Mouse (Mus musculus) intestine, embryonic 14.5 days (tissue): ENCODE measurements around the gene Obsl1. TPM values are rescaled to one million over a fixed set of nuclear protein-coding genes. Genes with fewer than 3 reads are reported as not detected.

Experiments used
- ATAC-seq: fragments of 200-750 bp; cut with Nextera tagmentation; replicated peaks from 2 replicates; pipeline ENCODE4 v1.8.0; 2017; ENCODE audit warnings: low read depth, moderate number of reproducible peaks, moderate TSS enrichment, moderate library complexity; ENCODE audit not compliant: low FRiP score, low TSS enrichment
- DNase-seq: peaks from one replicate; pipeline ENCODE4 v3.0.0-alpha.2; 2018; ENCODE audit warnings: low spot score
- H3K27ac ChIP-seq: fragments of 300-500 bp; sonication (generic); 2 replicates; pipeline ENCODE4 v1.5.1; 2014; ENCODE audit warnings: low read depth, mild to moderate bottlenecking, control low read depth
- H3K27me3 ChIP-seq: fragments of 300-500 bp; sonication (generic); replicated peaks from 2 replicates; pipeline ENCODE4 v1.6.1; 2014; ENCODE audit warnings: low read length, control low read depth; ENCODE audit not compliant: control insufficient read depth, insufficient read depth
- H3K36me3 ChIP-seq: fragments of 300-500 bp; sonication (generic); 2 replicates; pipeline ENCODE4 v1.6.1; 2014; ENCODE audit warnings: low read length, control low read depth; ENCODE audit not compliant: control insufficient read depth, insufficient read depth
- H3K4me1 ChIP-seq: fragments of 300-500 bp; sonication (generic); replicated peaks from 2 replicates; pipeline ENCODE4 v1.6.1; 2014; ENCODE audit warnings: low read length, control low read depth, mixed read lengths; ENCODE audit not compliant: control insufficient read depth, insufficient read depth
- H3K4me2 ChIP-seq: fragments of 300-500 bp; sonication (generic); 2 replicates; pipeline ENCODE4 v1.6.1; 2014; ENCODE audit warnings: low read length
- H3K4me3 ChIP-seq: fragments of 300-500 bp; sonication (generic); 2 replicates; pipeline ENCODE4 v1.5.1; 2014; ENCODE audit warnings: low read depth, low read length, control low read depth, mixed read lengths
- H3K9ac ChIP-seq: fragments of 300-500 bp; sonication (generic); 2 replicates; pipeline ENCODE4 v1.6.1; 2014; ENCODE audit warnings: mild to moderate bottlenecking, low read length
- H3K9me3 ChIP-seq: fragments of 300-500 bp; sonication (generic); 2 replicates; pipeline ENCODE4 v1.6.1; 2016; ENCODE audit warnings: low read length, control low read depth; ENCODE audit not compliant: control insufficient read depth
- WGBS: fragments of 180-500 bp; shearing (Covaris S2); extraction: QIAGEN DNeasy Blood & Tissue Kit; methylation state at CpG from one replicate; pipeline ENCODE4 v1.1.7; 2014; 5-methylcytosine and 5-hydroxymethylcytosine counted together
- polyA plus RNA-seq: library from polyadenylated mRNA; unstranded; fragments of >200 nt; fragmentation: Nextera tagmentation; extraction: Ambion mirVana; gene quantifications from 2 replicates; pipeline ENCODE4 v1.2.1, GENCODE M21; 2014

Obsl1 gene
- polyA plus RNA-seq, 1 experiment from 2014 or later = 88.4 TPM

- DNase-seq = no peak
- Histone ChIP-seq H3K9me3 (no peaks in the 10 kb centered on the region), H3K4me2 (no peak overlapping the region; the same call in 1 of the 2 replicates), H3K4me1 (peaks cover 31% of the 10 kb centered on the region), H3K27me3 (peaks cover 72% of the 10 kb centered on the region), H3K36me3 (no peaks in the 10 kb centered on the region), H3K4me3 (no peak overlapping the region), H3K9ac (no peak overlapping the region), H3K27ac (no peak overlapping the region)
- no peak for ATAC-seq
- 5% methylated on average over 13 of the region's 14 CpGs for WGBS
Observed at GRCm38 (mm10) chr1:75448937-75449336, 57.3 kb downstream of the Obsl1 start.

- 3% methylated on average over 6 of the region's 7 CpGs for WGBS
- Histone ChIP-seq H3K27me3 (peaks cover 71% of the 10 kb centered on the region), H3K4me2 (0 out of 2 replicates have a peak overlapping the region, but pooled peaks have one; percentile 29), H3K36me3 (no peaks in the 10 kb centered on the region), H3K4me1 (peaks cover 31% of the 10 kb centered on the region), H3K9ac (no peak overlapping the region), H3K27ac (no peak overlapping the region), H3K4me3 (no peak overlapping the region), H3K9me3 (no peaks in the 10 kb centered on the region)
- no peak for ATAC-seq
- no peak for DNase-seq
Observed at GRCm38 (mm10) chr1:75448052-75448431, 58.2 kb downstream of the Obsl1 start.

- H3K4me2 ChIP-seq = peak overlapping the region; percentile 29
- H3K4me3 ChIP-seq = no peak overlapping the region
- WGBS = 6% methylated on average over 10 of the region's 10 CpGs
- DNase-seq (no peak), ATAC-seq (no peak; the same call in 1 of the 2 replicates)
- H3K27me3 ChIP-seq = peaks cover 65% of the 10 kb centered on the region
- H3K9me3 ChIP-seq = no peaks in the 10 kb centered on the region
- no peak overlapping the region for H3K9ac ChIP-seq
- H3K4me1 ChIP-seq = peaks cover 31% of the 10 kb centered on the region
- no peaks in the 10 kb centered on the region for H3K36me3 ChIP-seq
- no peak overlapping the region for H3K27ac ChIP-seq
Observed at GRCm38 (mm10) chr1:75447265-75448051, 58.8 kb downstream of the Obsl1 start.

- DNase-seq = no peak
- Histone ChIP-seq H3K9me3 (no peaks in the 10 kb centered on the region), H3K9ac (no peak overlapping the region), H3K27ac (0 out of 2 replicates have a peak overlapping the region, but pooled peaks have one; percentile 22), H3K4me3 (no peak overlapping the region), H3K4me2 (peak overlapping the region; percentile 49), H3K36me3 (no peaks in the 10 kb centered on the region), H3K4me1 (peaks cover 31% of the 10 kb centered on the region), H3K27me3 (peaks cover 57% of the 10 kb centered on the region)
- WGBS = 4% methylated on average over 20 of the region's 20 CpGs
- ATAC-seq = no peak
Observed at GRCm38 (mm10) chr1:75446656-75447055, 59.6 kb downstream of the Obsl1 start.

- Histone ChIP-seq H3K4me2 (peak overlapping the region; percentile 49), H3K27me3 (peaks cover 50% of the 10 kb centered on the region), H3K9me3 (no peaks in the 10 kb centered on the region), H3K9ac (no peak overlapping the region), H3K27ac (0 out of 2 replicates have a peak overlapping the region, but pooled peaks have one; percentile 22), H3K4me3 (peak overlapping the region; percentile 8), H3K36me3 (no peaks in the 10 kb centered on the region), H3K4me1 (peaks cover 28% of the 10 kb centered on the region)
- 2% methylated on average over 22 of the region's 22 CpGs for WGBS
- ATAC-seq (peak; percentile 25; the same call in 1 of the 2 replicates), DNase-seq (peak; percentile 90)
Observed at GRCm38 (mm10) chr1:75445751-75446611, 60.3 kb downstream of the Obsl1 start.

GRCm38 (mm10) chr1:75445141-75445701 is 61.0 kb downstream of the Obsl1 start:
- peaks cover 25% of the 10 kb centered on the region for H3K4me1 ChIP-seq
- ATAC-seq (no peak), DNase-seq (no peak)
- peak overlapping the region; percentile 49; the same call in 1 of the 2 replicates for H3K4me2 ChIP-seq
- H3K36me3 ChIP-seq = 0 out of 2 replicates have a peak, but pooled peaks cover 5% of the 10 kb centered on the region
- no peak overlapping the region for H3K4me3 ChIP-seq
- H3K27me3 ChIP-seq = peaks cover 43% of the 10 kb centered on the region
- H3K27ac ChIP-seq = no peak overlapping the region
- 16% methylated on average over 8 of the region's 9 CpGs for WGBS
- no peak overlapping the region for H3K9ac ChIP-seq
- no peaks in the 10 kb centered on the region for H3K9me3 ChIP-seq

- 55% methylated on average over 3 of the region's 3 CpGs for WGBS
- H3K4me1 ChIP-seq = peaks cover 25% of the 10 kb centered on the region
- 0 out of 2 replicates have a peak, but pooled peaks cover 6% of the 10 kb centered on the region for H3K36me3 ChIP-seq
- no peak overlapping the region for H3K9ac ChIP-seq
- H3K27ac ChIP-seq = no peak overlapping the region
- no peak overlapping the region for H3K4me3 ChIP-seq
- ATAC-seq = no peak
- H3K9me3 ChIP-seq = no peaks in the 10 kb centered on the region
- DNase-seq = no peak
- peaks cover 33% of the 10 kb centered on the region for H3K27me3 ChIP-seq
- no peak overlapping the region for H3K4me2 ChIP-seq
Observed at GRCm38 (mm10) chr1:75444208-75444607, 62.0 kb downstream of the Obsl1 start.

- Histone ChIP-seq H3K4me1 (peaks cover 25% of the 10 kb centered on the region), H3K27me3 (peaks cover 25% of the 10 kb centered on the region), H3K9me3 (no peaks in the 10 kb centered on the region), H3K27ac (no peak overlapping the region), H3K9ac (no peak overlapping the region), H3K4me3 (no peak overlapping the region), H3K4me2 (no peak overlapping the region), H3K36me3 (0 out of 2 replicates have a peak, but pooled peaks cover 6% of the 10 kb centered on the region)
- DNase-seq (no peak), ATAC-seq (no peak)
- 40% methylated on average over 13 of the region's 13 CpGs for WGBS
Observed at GRCm38 (mm10) chr1:75443247-75444024, 62.8 kb downstream of the Obsl1 start.
